Mouse (Mus musculus) intestine, embryonic 15.5 days (tissue): ENCODE measurements around the gene Gm8914. TPM values are rescaled to one million over a fixed set of nuclear protein-coding genes. Genes with fewer than 3 reads are reported as not detected.
"Not testable (repeated sequence)": the region's sequence is repeated elsewhere in the genome, so short reads cannot be mapped to it uniquely, and the experiment has no call there.

Source experiments
- ATAC-seq: fragments of 200-750 bp; cut with Nextera tagmentation; 2 replicates; pipeline ENCODE4 v1.8.0; 2017; ENCODE audit warnings: moderate TSS enrichment, moderate library complexity
- H3K27ac ChIP-seq: fragments of 300-500 bp; sonication (generic); 2 replicates; pipeline ENCODE4 v1.5.1; 2015; ENCODE audit warnings: mild to moderate bottlenecking, inconsistent platforms
- H3K27me3 ChIP-seq: fragments of 300-500 bp; sonication (generic); replicated peaks from 2 replicates; pipeline ENCODE4 v1.6.1; 2015; ENCODE audit warnings: inconsistent platforms
- H3K36me3 ChIP-seq: fragments of 300-500 bp; sonication (generic); 2 replicates; pipeline ENCODE4 v1.6.1; 2015; ENCODE audit warnings: inconsistent platforms
- H3K4me1 ChIP-seq: fragments of 300-500 bp; sonication (generic); replicated peaks from 2 replicates; pipeline ENCODE4 v1.6.1; 2015; ENCODE audit warnings: inconsistent platforms
- H3K4me2 ChIP-seq: fragments of 300-500 bp; sonication (generic); replicated peaks from 2 replicates; pipeline ENCODE4 v1.6.1; 2015; ENCODE audit warnings: mild to moderate bottlenecking, inconsistent platforms
- H3K4me3 ChIP-seq: fragments of 300-500 bp; sonication (generic); replicated peaks from 2 replicates; pipeline ENCODE4 v1.5.1; 2015; ENCODE audit warnings: inconsistent platforms
- H3K9ac ChIP-seq: fragments of 300-500 bp; sonication (generic); 2 replicates; pipeline ENCODE4 v1.6.1; 2015; ENCODE audit warnings: inconsistent platforms
- H3K9me3 ChIP-seq: fragments of 300-500 bp; sonication (generic); 2 replicates; pipeline ENCODE4 v1.6.1; 2016; ENCODE audit warnings: inconsistent platforms
- WGBS: fragments of 180-500 bp; shearing (Covaris S2); methylation state at CpG from one replicate; pipeline ENCODE4 v1.1.7; 2015; 5-methylcytosine and 5-hydroxymethylcytosine counted together
- polyA plus RNA-seq: library from polyadenylated mRNA; unstranded; fragments of >200 nt; fragmentation: Nextera tagmentation; extraction: Ambion mirVana; gene quantifications from 2 replicates; pipeline ENCODE4 v1.2.1, GENCODE M21; 2015

Gene Gm8914
- polyA plus RNA-seq, result not detected in 2 replicates

- not testable (repeated sequence) for H3K4me3 ChIP-seq, H3K27ac ChIP-seq, H3K4me2 ChIP-seq, ATAC-seq, H3K9me3 ChIP-seq, H3K9ac ChIP-seq, H3K4me1 ChIP-seq, H3K36me3 ChIP-seq, H3K27me3 ChIP-seq
- WGBS, result no CpG with 5 or more reads among the region's 5 CpGs
Observed at GRCm38 (mm10) chrX:91479826-91480225, at the start of gene Gm8914. Gene Gm8914, plus strand, starts transcription at chrX:91480126.

Other genes with a start within 250 kb of the Gm8914 start
- gene Mageb2, start 148.4 kb upstream of the Gm8914 start, polyA plus RNA-seq, result not detected in 2 replicates
- gene Gm5072, start 87.6 kb upstream of the Gm8914 start, polyA plus RNA-seq, result not detected in 2 replicates
- not detected in 2 replicates for gene 1700084M14Rik, start 95.8 kb downstream of the Gm8914 start, polyA plus RNA-seq
- not detected in 2 replicates for gene Gm14781, start 152.1 kb downstream of the Gm8914 start, polyA plus RNA-seq